Mouse (Mus musculus): Measurements from ENCODE around the gene Serinc2.

DNA sequence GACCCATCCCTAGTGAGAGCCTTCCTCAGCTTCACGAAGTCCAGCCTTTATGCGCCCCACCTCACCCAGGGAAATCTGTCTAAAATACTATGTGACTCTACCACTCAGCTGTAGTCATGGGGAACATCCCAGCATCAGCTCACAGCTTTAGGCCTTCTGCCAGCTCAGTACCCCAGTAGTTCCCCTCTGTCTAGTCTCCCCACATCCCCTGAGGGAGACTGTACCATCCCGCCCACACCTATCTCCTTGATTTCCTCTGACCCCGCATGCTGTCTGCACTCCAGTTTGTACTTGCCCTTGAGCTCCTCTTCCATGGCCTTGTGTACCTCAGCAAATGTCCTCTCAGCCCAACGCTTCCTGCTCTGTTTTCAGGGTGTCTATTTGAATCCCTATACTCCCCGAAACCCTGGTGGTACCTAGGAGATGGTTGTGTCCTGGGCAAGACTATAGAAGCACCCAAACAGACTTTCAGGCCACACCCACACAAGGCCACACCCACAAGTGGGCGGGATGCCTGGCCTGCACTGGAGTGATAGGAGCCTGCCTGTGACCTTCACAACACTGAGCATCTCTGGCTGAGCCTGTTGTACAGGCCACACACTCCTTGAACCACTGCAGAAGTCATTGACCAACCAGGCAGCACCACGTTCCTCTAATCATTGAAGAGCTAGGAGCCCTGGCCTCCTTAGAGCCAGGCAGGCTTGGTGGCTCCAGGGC lies 26.4 kb downstream of the Serinc2 start:
- TF ChIP-seq MAX (IDR thresholded peaks at IDR 0.05) (no peak), CTCF (IDR thresholded peaks at IDR 0.05; ENCODE audit: control insufficient read depth, insufficient read depth, insufficient read length) (no peak), MYOG (IDR thresholded peaks at IDR 0.05; ENCODE audit: control insufficient read depth, extremely low read depth, insufficient read length) (no peak)

All from C2C12 (cell line).